Mouse (Mus musculus) CH12.LX (cell line): ENCODE results near the gene Nbea.

Experiments used
- BHLHE40 ChIP-seq: IDR thresholded peaks from 2 replicates; pipeline ENCODE4 v1.6.1; 2011; ENCODE audit warnings: mild to moderate bottlenecking, low read depth, low read length, improper control_type of control experiment
- CHD2 ChIP-seq: IDR thresholded peaks from 2 replicates; pipeline ENCODE4 v1.6.1; 2011; ENCODE audit warnings: low read length, improper control_type of control experiment
- E2F4 ChIP-seq: IDR thresholded peaks from 2 replicates; pipeline ENCODE4 v1.6.1; 2011; ENCODE audit warnings: low read depth, low read length, improper control_type of control experiment; ENCODE audit not compliant: insufficient replicate concordance
- MAX ChIP-seq: IDR thresholded peaks from 2 replicates; pipeline ENCODE4 v1.6.1; 2011; ENCODE audit warnings: low read length, improper control_type of control experiment
- MAZ ChIP-seq: IDR thresholded peaks from 2 replicates; pipeline ENCODE4 v1.6.1; 2012; ENCODE audit warnings: low read depth, mild to moderate bottlenecking, inconsistent platforms, low read length, improper control_type of control experiment, moderate library complexity
- MEF2A ChIP-seq: IDR thresholded peaks from 2 replicates; pipeline ENCODE4 v1.6.1; 2014; ENCODE audit warnings: low read depth, mild to moderate bottlenecking, inconsistent platforms, low read length, improper control_type of control experiment, borderline replicate concordance
- NRF1 ChIP-seq: IDR thresholded peaks from 2 replicates; pipeline ENCODE4 v1.6.1; 2014; ENCODE audit warnings: low read depth, mild to moderate bottlenecking, inconsistent platforms, low read length, improper control_type of control experiment, moderate library complexity
- POLR2A ChIP-seq: IDR thresholded peaks from 2 replicates; pipeline ENCODE4 v1.6.1; 2011; ENCODE audit warnings: low read depth, mild to moderate bottlenecking, improper control_type of control experiment, low read length
- POLR2AphosphoS2 ChIP-seq: IDR thresholded peaks from 2 replicates; pipeline ENCODE4 v1.6.1; 2011; ENCODE audit warnings: low read depth, low read length, improper control_type of control experiment
- RAD21 ChIP-seq: IDR thresholded peaks from 2 replicates; pipeline ENCODE4 v1.6.1; 2011; ENCODE audit warnings: low read depth, mild to moderate bottlenecking, low read length, improper control_type of control experiment, moderate library complexity
- TCF12 ChIP-seq: IDR thresholded peaks from 2 replicates; pipeline ENCODE4 v1.6.1; 2014; ENCODE audit warnings: low read depth, mild to moderate bottlenecking, inconsistent platforms, low read length, improper control_type of control experiment
- USF2 ChIP-seq: conservative IDR thresholded peaks from 2 replicates; pipeline ENCODE4 v1.6.1; 2011; ENCODE audit warnings: low read depth, low read length, improper control_type of control experiment
- ZC3H11A ChIP-seq: IDR thresholded peaks from 2 replicates; pipeline ENCODE4 v1.6.1; 2012; ENCODE audit warnings: low read depth, mild to moderate bottlenecking, inconsistent platforms, low read length, improper control_type of control experiment

- no peak for TF ChIP-seq TCF12
- TF ChIP-seq E2F4, result no peak
- TF ChIP-seq ZC3H11A, result no peak
- TF ChIP-seq MAZ, result no peak
- no peak for TF ChIP-seq NRF1
- no peak for TF ChIP-seq CHD2
- no peak for TF ChIP-seq USF2
- TF ChIP-seq POLR2A, result no peak
- TF ChIP-seq BHLHE40, result no peak
- TF ChIP-seq RAD21, result no peak
- no peak for TF ChIP-seq MEF2A
- no peak for TF ChIP-seq POLR2AphosphoS2
- TF ChIP-seq MAX, result no peak
Measured at GRCm38 (mm10) chr3:56045659-56046336, 137.7 kb downstream of the Nbea start.
